Mouse (Mus musculus) intestine, postnatal 0 days (tissue): Measurements from ENCODE around the gene Mov10l1. TPM values are rescaled to one million over a fixed set of nuclear protein-coding genes. Genes with fewer than 3 reads are reported as not detected.
A peak's percentile ranks its signal among the peaks of the same experiment; 100 is the strongest.

ENCODE experiments used
- ATAC-seq: fragments of 200-750 bp; cut with Nextera tagmentation; 2 replicates; pipeline ENCODE4 v1.8.0; 2017; ENCODE audit warnings: mild to moderate bottlenecking, moderate TSS enrichment, moderate library complexity
- H3K27ac ChIP-seq: fragments of 300-500 bp; sonication (generic); 2 replicates; pipeline ENCODE4 v1.5.1; 2014; ENCODE audit warnings: mild to moderate bottlenecking, low read depth, low read length, moderate library complexity
- H3K27me3 ChIP-seq: fragments of 300-500 bp; sonication (generic); replicated peaks from 2 replicates; pipeline ENCODE4 v1.6.1; 2014; ENCODE audit warnings: low read length, mixed read lengths; ENCODE audit not compliant: control insufficient read depth, insufficient read depth
- H3K36me3 ChIP-seq: fragments of 300-500 bp; sonication (generic); 2 replicates; pipeline ENCODE4 v1.6.1; 2014; ENCODE audit warnings: mild to moderate bottlenecking, moderate library complexity; ENCODE audit not compliant: control insufficient read depth, insufficient read depth
- H3K4me1 ChIP-seq: fragments of 300-500 bp; sonication (generic); replicated peaks from 2 replicates; pipeline ENCODE4 v1.6.1; 2014; ENCODE audit warnings: antibody characterized with exemption, low read length, mixed read lengths; ENCODE audit not compliant: control insufficient read depth, insufficient read depth
- H3K4me2 ChIP-seq: fragments of 300-500 bp; sonication (generic); replicated peaks from 2 replicates; pipeline ENCODE4 v1.6.1; 2014; ENCODE audit warnings: low read depth, mild to moderate bottlenecking, moderate library complexity
- H3K4me3 ChIP-seq: fragments of 300-500 bp; sonication (generic); 2 replicates; pipeline ENCODE4 v1.5.1; 2014; ENCODE audit warnings: low read depth, low read length
- H3K9ac ChIP-seq: fragments of 300-500 bp; sonication (generic); 2 replicates; pipeline ENCODE4 v1.6.1; 2014; ENCODE audit warnings: mild to moderate bottlenecking, low read depth, low read length
- H3K9me3 ChIP-seq: fragments of 300-500 bp; sonication (generic); 2 replicates; pipeline ENCODE4 v1.6.1; 2016; ENCODE audit warnings: mixed run types; ENCODE audit not compliant: control insufficient read depth
- CTCF ChIP-seq: sonication (generic); IDR thresholded peaks from 2 replicates; pipeline ENCODE4 v1.5.1; 2016; ENCODE audit warnings: low read depth, mild to moderate bottlenecking, control low read depth, antibody characterized with exemption, moderate library complexity
- WGBS: fragments of 180-500 bp; shearing (Covaris S2); extraction: QIAGEN DNeasy Blood & Tissue Kit; methylation state at CpG from one replicate; pipeline ENCODE4 v1.1.7; 2014; 5-methylcytosine and 5-hydroxymethylcytosine counted together
- polyA plus RNA-seq: library from polyadenylated mRNA; unstranded; fragments of >200 nt; fragmentation: Nextera tagmentation; extraction: Ambion mirVana; gene quantifications from 2 replicates; pipeline ENCODE4 v1.2.1, GENCODE M21; 2015

Gene Mov10l1
- polyA plus RNA-seq, 1 experiment from 2014 or later: not detected

GRCm38 (mm10) chr15:89044381-89044780 lies 61.7 kb downstream of the Mov10l1 start:
- 0 out of 2 replicates have a peak, but pooled peaks cover 7% of the 10 kb centered on the region for H3K9me3 ChIP-seq
- H3K27ac ChIP-seq: no peak overlapping the region
- H3K36me3 ChIP-seq: no peaks in the 10 kb centered on the region
- no peaks in the 10 kb centered on the region for H3K4me1 ChIP-seq
- H3K9ac ChIP-seq: no peak overlapping the region
- TF ChIP-seq CTCF: peak; percentile 25; the same call in 1 of the 2 replicates
- ATAC-seq: no peak
- H3K27me3 ChIP-seq: no peaks in the 10 kb centered on the region
- no peak overlapping the region for H3K4me2 ChIP-seq
- 71% methylated on average over 5 of the region's 5 CpGs for WGBS
- no peak overlapping the region for H3K4me3 ChIP-seq

GRCm38 (mm10) chr15:89046356-89046755 lies 63.6 kb downstream of the Mov10l1 start:
- Histone ChIP-seq H3K27me3 (no peaks in the 10 kb centered on the region), H3K9ac (no peak overlapping the region), H3K4me1 (no peaks in the 10 kb centered on the region), H3K4me2 (no peak overlapping the region), H3K9me3 (0 out of 2 replicates have a peak, but pooled peaks cover 7% of the 10 kb centered on the region), H3K4me3 (no peak overlapping the region), H3K36me3 (no peaks in the 10 kb centered on the region), H3K27ac (no peak overlapping the region)
- no peak for TF ChIP-seq CTCF
- WGBS: 75% methylated on average over 4 of the region's 4 CpGs
- ATAC-seq: no peak

GRCm38 (mm10) chr15:89054666-89055065 lies 72.0 kb downstream of the Mov10l1 start:
- Histone ChIP-seq H3K27me3 (peaks cover 25% of the 10 kb centered on the region), H3K27ac (no peak overlapping the region), H3K9me3 (no peaks in the 10 kb centered on the region), H3K4me2 (no peak overlapping the region), H3K4me3 (no peak overlapping the region), H3K9ac (no peak overlapping the region), H3K36me3 (no peaks in the 10 kb centered on the region), H3K4me1 (no peaks in the 10 kb centered on the region)
- no peak for TF ChIP-seq CTCF
- no peak for ATAC-seq
- 89% methylated on average over 7 of the region's 7 CpGs for WGBS

- Histone ChIP-seq H3K9ac (no peak overlapping the region), H3K4me3 (no peak overlapping the region), H3K36me3 (no peaks in the 10 kb centered on the region), H3K27me3 (peaks cover 41% of the 10 kb centered on the region), H3K9me3 (no peaks in the 10 kb centered on the region), H3K4me1 (no peaks in the 10 kb centered on the region), H3K4me2 (no peak overlapping the region), H3K27ac (no peak overlapping the region)
- no peak for TF ChIP-seq CTCF
- 26% methylated on average over 6 of the region's 6 CpGs for WGBS
- no peak for ATAC-seq
Measured at GRCm38 (mm10) chr15:89058736-89059135, 76.0 kb downstream of the Mov10l1 start.

DNA sequence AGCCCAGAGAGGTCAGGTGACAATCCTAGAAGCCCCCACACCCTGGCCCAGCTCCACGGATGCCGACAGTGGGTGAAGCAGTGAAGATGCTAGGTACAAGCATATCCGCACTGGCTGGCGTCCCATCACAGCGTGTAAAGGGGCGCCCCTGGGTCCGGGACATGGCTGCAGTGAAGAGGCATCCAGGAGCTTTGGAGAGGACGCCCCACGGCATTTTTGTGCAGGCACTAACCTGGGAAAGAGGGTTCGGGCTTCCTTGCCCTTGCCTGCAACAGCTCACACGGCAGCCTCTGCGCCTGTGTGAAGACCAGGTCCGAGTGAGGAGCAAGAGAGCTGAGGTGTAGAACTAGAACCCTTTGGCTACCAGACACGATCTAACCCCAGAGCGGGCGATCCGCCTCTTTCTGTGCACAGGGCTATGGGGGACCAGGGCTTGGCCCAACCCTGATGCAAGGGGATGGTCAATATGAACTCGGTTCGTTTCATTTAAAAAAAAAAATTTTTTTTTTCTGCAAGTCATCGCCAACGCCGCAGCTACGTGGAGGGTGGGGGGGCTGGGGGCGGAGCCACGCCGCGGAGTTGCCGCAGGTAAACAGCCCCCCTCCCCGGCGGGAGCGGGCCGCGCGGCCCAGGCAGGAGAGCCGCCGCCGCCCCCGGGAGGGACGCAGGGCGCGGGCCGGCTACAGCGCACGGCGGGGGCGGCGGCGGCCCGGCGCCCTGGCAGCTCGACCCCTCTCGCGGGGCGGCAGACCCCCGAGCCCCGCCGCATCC lies 76.6 kb downstream of the Mov10l1 start, which contains the start of gene Panx2:
TSS of gene Panx2 (plus strand) at position 574 of the 771 bp plus-strand sequence.
- H3K27me3 ChIP-seq: peaks cover 41% of the 10 kb centered on the region

GRCm38 (mm10) chr15:89060032-89060681 lies 77.4 kb downstream of the Mov10l1 start:
- Histone ChIP-seq H3K27ac (no peak overlapping the region), H3K9me3 (no peaks in the 10 kb centered on the region), H3K4me3 (peak overlapping the region; percentile 54), H3K4me1 (no peaks in the 10 kb centered on the region), H3K36me3 (no peaks in the 10 kb centered on the region), H3K9ac (peak overlapping the region; percentile 34), H3K27me3 (peaks cover 41% of the 10 kb centered on the region), H3K4me2 (peak overlapping the region; percentile 94)
- WGBS: 2% methylated on average over 46 of the region's 48 CpGs
- ATAC-seq: peak; percentile 25; the same call in 1 of the 2 replicates
- TF ChIP-seq CTCF: no peak

More for the DNA sequence above, 76.6 kb downstream of the Mov10l1 start, which contains the start of gene Panx2:
- H3K36me3 ChIP-seq: no peaks in the 10 kb centered on the region
- H3K9me3 ChIP-seq: no peaks in the 10 kb centered on the region
- no peak for TF ChIP-seq CTCF
- no peaks in the 10 kb centered on the region for H3K4me1 ChIP-seq
- H3K4me3 ChIP-seq: peak within 1 kb of the TSS; percentile 54
- WGBS: under 1% methylated on average over 41 of the region's 57 CpGs
- H3K9ac ChIP-seq: peak within 1 kb of the TSS; percentile 34
- no peak within 1 kb of the TSS for H3K27ac ChIP-seq
- ATAC-seq: no peak
- peak within 1 kb of the TSS; percentile 94 for H3K4me2 ChIP-seq
